Mouse (Mus musculus) layer of hippocampus, adult 18-20 months (tissue): ENCODE measurements at regions not wholly inside any gene's neighbourhood (a gene's known extent, or its start where the extent isn't known, plus 50 kb on each side); places are given as distances from the start of the nearest gene placed in this dataset.

Source experiments
- DNase-seq, 2 experiments: peaks; one replicate each; pipeline ENCODE4 v3.0.0; 2022; ENCODE audit warnings: low spot score in 2 of 2

DNA sequence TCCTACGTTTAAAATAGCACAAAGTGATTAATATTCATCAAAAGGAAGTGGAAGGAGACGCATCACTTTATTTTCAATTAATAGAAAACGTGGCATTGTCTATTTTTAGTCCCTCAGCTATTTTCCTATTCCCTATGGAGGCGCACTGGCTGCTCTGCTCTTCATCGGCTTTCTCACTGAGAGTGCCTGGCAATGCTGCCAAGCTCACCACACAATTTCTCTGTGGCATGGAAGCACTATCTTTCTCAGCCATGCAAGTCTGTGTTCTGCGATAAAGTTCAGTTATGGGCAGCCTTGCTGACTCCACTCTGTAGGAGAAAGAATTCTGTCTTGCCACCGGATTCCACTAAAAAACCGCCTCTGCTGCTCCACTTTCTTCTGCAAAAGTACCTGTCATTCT is 67.1 kb upstream of the Mgat4c start:
- DNase-seq = peak in 1 of 2 experiments; percentile 11
